Mouse (Mus musculus): Measurements from ENCODE around the gene Apeh. TPM values are rescaled to one million over a fixed set of nuclear protein-coding genes. Genes with fewer than 3 reads are reported as not detected.

Gene Apeh
- polyA plus RNA-seq, 1 experiment from 2014 or later: 58.6 TPM

GRCm38 (mm10) chr9:108131502-108131901 lies 37.1 kb upstream of the Apeh start:
- H3K27me3 ChIP-seq: no peaks in the 10 kb centered on the region
- no peaks in the 10 kb centered on the region for H3K4me1 ChIP-seq
- H3K4me2 ChIP-seq (replicated peaks): no peak overlapping the region
- no peaks in the 10 kb centered on the region for H3K9me3 ChIP-seq (replicated peaks)
- no peak overlapping the region for H3K4me3 ChIP-seq
- H3K9ac ChIP-seq: no peak overlapping the region
- peaks cover 3% of the 10 kb centered on the region for H3K36me3 ChIP-seq
- WGBS: 95% methylated on average over 5 of the region's 5 CpGs
- H3K27ac ChIP-seq: no peak overlapping the region
- no peak for ATAC-seq (ENCODE audit: low FRiP score)

- no peak overlapping the region for H3K4me2 ChIP-seq (replicated peaks)
- no peaks in the 10 kb centered on the region for H3K9me3 ChIP-seq (replicated peaks)
- no peak overlapping the region for H3K9ac ChIP-seq
- H3K27me3 ChIP-seq: no peaks in the 10 kb centered on the region
- ATAC-seq (ENCODE audit: low FRiP score): no peak
- H3K4me3 ChIP-seq: no peak overlapping the region
- no peaks in the 10 kb centered on the region for H3K4me1 ChIP-seq
- 83% methylated on average over 13 of the region's 13 CpGs for WGBS
- H3K36me3 ChIP-seq: peaks cover 15% of the 10 kb centered on the region
- H3K27ac ChIP-seq: no peak overlapping the region
Measured at GRCm38 (mm10) chr9:108129042-108129948, 34.9 kb upstream of the Apeh start.

- Histone ChIP-seq H3K27me3 (no peaks in the 10 kb centered on the region), H3K4me2 (replicated peaks) (no peak overlapping the region), H3K27ac (no peak overlapping the region), H3K36me3 (peaks cover 15% of the 10 kb centered on the region), H3K9ac (no peak overlapping the region), H3K4me3 (no peak overlapping the region), H3K9me3 (replicated peaks) (no peaks in the 10 kb centered on the region), H3K4me1 (no peaks in the 10 kb centered on the region)
- 86% methylated on average over 11 of the region's 11 CpGs for WGBS
- ATAC-seq (ENCODE audit: low FRiP score): no peak
Measured at GRCm38 (mm10) chr9:108128248-108128647, 33.8 kb upstream of the Apeh start.

GRCm38 (mm10) chr9:108126436-108127180 lies 32.2 kb upstream of the Apeh start:
- no peak overlapping the region for H3K27ac ChIP-seq

GRCm38 (mm10) chr9:108125731-108126130 lies 31.3 kb upstream of the Apeh start:
- Histone ChIP-seq H3K9me3 (replicated peaks) (no peaks in the 10 kb centered on the region), H3K4me3 (no peak overlapping the region), H3K27ac (no peak overlapping the region), H3K4me1 (no peaks in the 10 kb centered on the region), H3K4me2 (replicated peaks) (no peak overlapping the region), H3K36me3 (peaks cover 15% of the 10 kb centered on the region), H3K9ac (no peak overlapping the region), H3K27me3 (no peaks in the 10 kb centered on the region)
- WGBS: 92% methylated on average over 8 of the region's 8 CpGs
- ATAC-seq (ENCODE audit: low FRiP score): no peak

More at GRCm38 (mm10) chr9:108126436-108127180, 32.2 kb upstream of the Apeh start:
- Histone ChIP-seq H3K4me3 (no peak overlapping the region), H3K9ac (no peak overlapping the region), H3K4me2 (replicated peaks) (no peak overlapping the region), H3K9me3 (replicated peaks) (no peaks in the 10 kb centered on the region), H3K27me3 (no peaks in the 10 kb centered on the region), H3K4me1 (no peaks in the 10 kb centered on the region), H3K36me3 (peaks cover 17% of the 10 kb centered on the region)
- 85% methylated on average over 17 of the region's 17 CpGs for WGBS
- ATAC-seq (ENCODE audit: low FRiP score): no peak

- 90% methylated on average over 4 of the region's 4 CpGs for WGBS
- Histone ChIP-seq H3K4me1 (peaks cover 7% of the 10 kb centered on the region; the same call in 1 of the 2 replicates), H3K36me3 (peaks cover 15% of the 10 kb centered on the region)
Measured at GRCm38 (mm10) chr9:108123916-108124315, 29.5 kb upstream of the Apeh start.

GRCm38 (mm10) chr9:108121170-108121969 lies 27.0 kb upstream of the Apeh start:
- Histone ChIP-seq H3K36me3 (peaks cover 26% of the 10 kb centered on the region), H3K4me2 (replicated peaks) (no peak overlapping the region), H3K9me3 (replicated peaks) (no peaks in the 10 kb centered on the region), H3K4me3 (no peak overlapping the region), H3K9ac (no peak overlapping the region), H3K27me3 (no peaks in the 10 kb centered on the region), H3K27ac (no peak overlapping the region), H3K4me1 (peaks cover 7% of the 10 kb centered on the region; the same call in 1 of the 2 replicates)
- no peak for ATAC-seq (ENCODE audit: low FRiP score)
- 90% methylated on average over 10 of the region's 10 CpGs for WGBS

More at GRCm38 (mm10) chr9:108123916-108124315, 29.5 kb upstream of the Apeh start:
- Histone ChIP-seq H3K4me2 (replicated peaks) (no peak overlapping the region), H3K9ac (no peak overlapping the region), H3K27me3 (no peaks in the 10 kb centered on the region), H3K9me3 (replicated peaks) (no peaks in the 10 kb centered on the region), H3K27ac (no peak overlapping the region), H3K4me3 (no peak overlapping the region)
- ATAC-seq (ENCODE audit: low FRiP score): no peak

GRCm38 (mm10) chr9:108120671-108121070 lies 26.3 kb upstream of the Apeh start:
- H3K36me3 ChIP-seq: peaks cover 26% of the 10 kb centered on the region
- H3K9me3 ChIP-seq (replicated peaks): no peaks in the 10 kb centered on the region
- H3K4me3 ChIP-seq: no peak overlapping the region
- H3K27ac ChIP-seq: no peak overlapping the region
- WGBS: 93% methylated on average over 8 of the region's 8 CpGs
- H3K9ac ChIP-seq: no peak overlapping the region
- no peak for ATAC-seq (ENCODE audit: low FRiP score)
- H3K4me2 ChIP-seq (replicated peaks): no peak overlapping the region
- H3K27me3 ChIP-seq: 0 out of 2 replicates have a peak, but pooled peaks cover 4% of the 10 kb centered on the region
- H3K4me1 ChIP-seq: peaks cover 7% of the 10 kb centered on the region; the same call in 1 of the 2 replicates

- WGBS: 68% methylated on average over 9 of the region's 11 CpGs
- H3K9ac ChIP-seq: no peak overlapping the region
- H3K4me3 ChIP-seq: no peak overlapping the region
- H3K9me3 ChIP-seq (replicated peaks): no peaks in the 10 kb centered on the region
- peaks cover 7% of the 10 kb centered on the region; the same call in 1 of the 2 replicates for H3K4me1 ChIP-seq
- no peak for ATAC-seq (ENCODE audit: low FRiP score)
- H3K36me3 ChIP-seq: peaks cover 28% of the 10 kb centered on the region
- no peak overlapping the region for H3K27ac ChIP-seq
- no peak overlapping the region for H3K4me2 ChIP-seq (replicated peaks)
- H3K27me3 ChIP-seq: peaks cover 9% of the 10 kb centered on the region; the same call in 1 of the 2 replicates
Measured at GRCm38 (mm10) chr9:108119891-108120411, 25.5 kb upstream of the Apeh start.

- Histone ChIP-seq H3K9ac (0 out of 2 replicates have a peak overlapping the region, but pooled peaks have one; percentile 5), H3K27me3 (peaks cover 22% of the 10 kb centered on the region), H3K36me3 (peaks cover 52% of the 10 kb centered on the region), H3K4me2 (replicated peaks) (no peak overlapping the region), H3K27ac (no peak overlapping the region), H3K4me3 (no peak overlapping the region), H3K9me3 (replicated peaks) (no peaks in the 10 kb centered on the region), H3K4me1 (peaks cover 7% of the 10 kb centered on the region; the same call in 1 of the 2 replicates)
- WGBS: 56% methylated on average over 4 of the region's 4 CpGs
- ATAC-seq (ENCODE audit: low FRiP score): no peak
Measured at GRCm38 (mm10) chr9:108117143-108117542, 22.7 kb upstream of the Apeh start.

- no peak for ATAC-seq (ENCODE audit: low FRiP score)
- H3K4me1 ChIP-seq: peaks cover 15% of the 10 kb centered on the region
- H3K27ac ChIP-seq: no peak overlapping the region
- peaks cover 61% of the 10 kb centered on the region for H3K36me3 ChIP-seq
- H3K4me2 ChIP-seq (replicated peaks): no peak overlapping the region
- no peak overlapping the region for H3K4me3 ChIP-seq
- WGBS: 69% methylated on average over 43 of the region's 43 CpGs
- H3K9ac ChIP-seq: no peak overlapping the region
- H3K9me3 ChIP-seq (replicated peaks): no peaks in the 10 kb centered on the region
- H3K27me3 ChIP-seq: peaks cover 27% of the 10 kb centered on the region
Measured at GRCm38 (mm10) chr9:108115290-108116077, 21.1 kb upstream of the Apeh start.
